Mouse (Mus musculus) liver, embryonic 11.5 days (tissue): ENCODE measurements around the gene Hdlbp. TPM values are rescaled to one million over a fixed set of nuclear protein-coding genes. Genes with fewer than 3 reads are reported as not detected.
"Not testable (repeated sequence)": the region's sequence is repeated elsewhere in the genome, so short reads cannot be mapped to it uniquely, and the experiment has no call there.

Experiments
- ATAC-seq: fragments of 200-750 bp; cut with Nextera tagmentation; replicated peaks from 2 replicates; pipeline ENCODE4 v1.8.0; 2017; ENCODE audit warnings: moderate number of reproducible peaks, mild to moderate bottlenecking, moderate TSS enrichment, moderate library complexity; ENCODE audit not compliant: low FRiP score
- DNase-seq: peaks from one replicate; pipeline ENCODE4 v3.0.0-alpha.2; 2017; ENCODE audit warnings: low spot score
- H3K27ac ChIP-seq: fragments of 300-500 bp; sonication (generic); 2 replicates; pipeline ENCODE4 v1.5.1; 2014; ENCODE audit warnings: mild to moderate bottlenecking, low read depth, low read length, control low read depth
- H3K27me3 ChIP-seq: fragments of 300-500 bp; sonication (generic); replicated peaks from 2 replicates; pipeline ENCODE4 v1.6.1; 2014; ENCODE audit warnings: low read length, mixed read lengths; ENCODE audit not compliant: control insufficient read depth, insufficient read depth
- H3K36me3 ChIP-seq: fragments of 300-500 bp; sonication (generic); 2 replicates; pipeline ENCODE4 v1.6.1; 2014; ENCODE audit warnings: mild to moderate bottlenecking, low read length, moderate library complexity, mixed read lengths; ENCODE audit not compliant: control insufficient read depth, insufficient read depth
- H3K4me1 ChIP-seq: fragments of 300-500 bp; sonication (generic); replicated peaks from 2 replicates; pipeline ENCODE4 v1.6.1; 2014; ENCODE audit warnings: low read length, mixed read lengths; ENCODE audit not compliant: control insufficient read depth, insufficient read depth
- H3K4me2 ChIP-seq: fragments of 300-500 bp; sonication (generic); 2 replicates; pipeline ENCODE4 v1.6.1; 2014; ENCODE audit warnings: mild to moderate bottlenecking, control low read depth, moderate library complexity
- H3K4me3 ChIP-seq: fragments of 300-500 bp; sonication (generic); 2 replicates; pipeline ENCODE4 v1.5.1; 2014; ENCODE audit warnings: low read depth, low read length, control low read depth
- H3K9ac ChIP-seq: fragments of 300-500 bp; sonication (generic); 2 replicates; pipeline ENCODE4 v1.6.1; 2014; ENCODE audit warnings: low read depth, low read length, control low read depth
- H3K9me3 ChIP-seq: fragments of 300-500 bp; sonication (generic); 2 replicates; pipeline ENCODE4 v1.6.1; 2016; ENCODE audit warnings: low read length, inconsistent platforms, mixed read lengths; ENCODE audit not compliant: control insufficient read depth
- WGBS: fragments of 180-500 bp; shearing (Covaris S2); extraction: QIAGEN DNeasy Blood & Tissue Kit; methylation state at CpG from one replicate; pipeline ENCODE4 v1.1.7; 2014; 5-methylcytosine and 5-hydroxymethylcytosine counted together
- polyA plus RNA-seq: library from polyadenylated mRNA; unstranded; fragments of >200 nt; fragmentation: Nextera tagmentation; extraction: Ambion mirVana; gene quantifications from 2 replicates; pipeline ENCODE4 v1.2.1, GENCODE M21; 2014

Gene Hdlbp
- polyA plus RNA-seq, 1 experiment from 2014 or later: 106 TPM

- Histone ChIP-seq H3K4me1 (no peaks in the 10 kb centered on the region), H3K4me2 (no peak overlapping the region), H3K9me3 (no peaks in the 10 kb centered on the region), H3K36me3 (no peaks in the 10 kb centered on the region), H3K27me3 (no peaks in the 10 kb centered on the region), H3K27ac (no peak overlapping the region), H3K4me3 (no peak overlapping the region), H3K9ac (no peak overlapping the region)
- ATAC-seq (no peak), DNase-seq (no peak)
- 53% methylated on average over 1 of the region's 1 CpGs for WGBS
Observed at GRCm38 (mm10) chr1:93458357-93458756, 20.3 kb downstream of the Hdlbp start.

- H3K27ac ChIP-seq: no peak overlapping the region
Observed at GRCm38 (mm10) chr1:93453721-93454255, 24.8 kb downstream of the Hdlbp start.

GRCm38 (mm10) chr1:93450118-93450517 is 28.5 kb downstream of the Hdlbp start:
- not testable (repeated sequence) for H3K4me2 ChIP-seq, H3K27ac ChIP-seq, H3K27me3 ChIP-seq, H3K36me3 ChIP-seq, ATAC-seq, H3K9me3 ChIP-seq, H3K4me1 ChIP-seq, H3K4me3 ChIP-seq, H3K9ac ChIP-seq, DNase-seq
- WGBS: 84% methylated on average over 5 of the region's 5 CpGs

More at GRCm38 (mm10) chr1:93453721-93454255, 24.8 kb downstream of the Hdlbp start:
- ATAC-seq (no peak), DNase-seq (no peak)
- Histone ChIP-seq H3K9me3 (no peaks in the 10 kb centered on the region), H3K27me3 (no peaks in the 10 kb centered on the region), H3K36me3 (no peaks in the 10 kb centered on the region), H3K4me1 (no peaks in the 10 kb centered on the region), H3K4me2 (no peak overlapping the region), H3K9ac (no peak overlapping the region), H3K4me3 (no peak overlapping the region)

- H3K36me3 ChIP-seq: peaks cover 6% of the 10 kb centered on the region; the same call in 1 of the 2 replicates
- no peaks in the 10 kb centered on the region for H3K9me3 ChIP-seq
- DNase-seq (no peak), ATAC-seq (peak; percentile 11)
- H3K4me2 ChIP-seq: peak overlapping the region; percentile 85
- H3K4me3 ChIP-seq: peak overlapping the region; percentile 84
- H3K4me1 ChIP-seq: peaks cover 23% of the 10 kb centered on the region
- 19% methylated on average over 3 of the region's 3 CpGs for WGBS
- H3K9ac ChIP-seq: peak overlapping the region; percentile 89
- H3K27me3 ChIP-seq: no peaks in the 10 kb centered on the region
- peak overlapping the region; percentile 92 for H3K27ac ChIP-seq
Observed at GRCm38 (mm10) chr1:93445822-93446162, 32.8 kb downstream of the Hdlbp start.

- under 1% methylated on average over 83 of the region's 84 CpGs for WGBS
- peaks cover 23% of the 10 kb centered on the region for H3K4me1 ChIP-seq
- peak overlapping the region; percentile 92 for H3K27ac ChIP-seq
- DNase-seq (peak; percentile 86), ATAC-seq (peak; percentile 93)
- peak overlapping the region; percentile 84 for H3K4me3 ChIP-seq
- H3K27me3 ChIP-seq: no peaks in the 10 kb centered on the region
- peak overlapping the region; percentile 89 for H3K9ac ChIP-seq
- H3K9me3 ChIP-seq: no peaks in the 10 kb centered on the region
- peak overlapping the region; percentile 85 for H3K4me2 ChIP-seq
- H3K36me3 ChIP-seq: peaks cover 10% of the 10 kb centered on the region
Observed at GRCm38 (mm10) chr1:93445111-93445821, 33.3 kb downstream of the Hdlbp start.

- Histone ChIP-seq H3K4me1 (peaks cover 23% of the 10 kb centered on the region), H3K9me3 (no peaks in the 10 kb centered on the region), H3K9ac (peak overlapping the region; percentile 89), H3K27ac (peak overlapping the region; percentile 92), H3K4me3 (peak overlapping the region; percentile 84), H3K4me2 (peak overlapping the region; percentile 85), H3K36me3 (peaks cover 12% of the 10 kb centered on the region), H3K27me3 (no peaks in the 10 kb centered on the region)
- ATAC-seq: peak; percentile 78
- DNase-seq: peak; percentile 80
- WGBS: 5% methylated on average over 18 of the region's 18 CpGs
Observed at GRCm38 (mm10) chr1:93444405-93445110, 34.1 kb downstream of the Hdlbp start.

GRCm38 (mm10) chr1:93439321-93439720 is 39.3 kb downstream of the Hdlbp start:
- ATAC-seq: no peak
- WGBS: 91% methylated on average over 1 of the region's 1 CpGs

GRCm38 (mm10) chr1:93432087-93432486 is 46.5 kb downstream of the Hdlbp start:
- Histone ChIP-seq H3K9ac (no peak overlapping the region), H3K27ac (no peak overlapping the region), H3K4me3 (no peak overlapping the region), H3K9me3 (no peaks in the 10 kb centered on the region), H3K4me2 (no peak overlapping the region), H3K4me1 (no peaks in the 10 kb centered on the region), H3K36me3 (peaks cover 49% of the 10 kb centered on the region), H3K27me3 (no peaks in the 10 kb centered on the region)
- 85% methylated on average over 6 of the region's 6 CpGs for WGBS
- ATAC-seq: no peak
- DNase-seq: no peak

More at GRCm38 (mm10) chr1:93439321-93439720, 39.3 kb downstream of the Hdlbp start:
- Histone ChIP-seq H3K9ac (no peak overlapping the region), H3K4me3 (no peak overlapping the region), H3K4me2 (no peak overlapping the region), H3K4me1 (peaks cover 13% of the 10 kb centered on the region), H3K27ac (no peak overlapping the region), H3K36me3 (peaks cover 28% of the 10 kb centered on the region), H3K9me3 (no peaks in the 10 kb centered on the region), H3K27me3 (no peaks in the 10 kb centered on the region)
- no peak for DNase-seq
